8 mouse cellular contexts compared by ENCODE assay signal in the genomic region with DNA sequence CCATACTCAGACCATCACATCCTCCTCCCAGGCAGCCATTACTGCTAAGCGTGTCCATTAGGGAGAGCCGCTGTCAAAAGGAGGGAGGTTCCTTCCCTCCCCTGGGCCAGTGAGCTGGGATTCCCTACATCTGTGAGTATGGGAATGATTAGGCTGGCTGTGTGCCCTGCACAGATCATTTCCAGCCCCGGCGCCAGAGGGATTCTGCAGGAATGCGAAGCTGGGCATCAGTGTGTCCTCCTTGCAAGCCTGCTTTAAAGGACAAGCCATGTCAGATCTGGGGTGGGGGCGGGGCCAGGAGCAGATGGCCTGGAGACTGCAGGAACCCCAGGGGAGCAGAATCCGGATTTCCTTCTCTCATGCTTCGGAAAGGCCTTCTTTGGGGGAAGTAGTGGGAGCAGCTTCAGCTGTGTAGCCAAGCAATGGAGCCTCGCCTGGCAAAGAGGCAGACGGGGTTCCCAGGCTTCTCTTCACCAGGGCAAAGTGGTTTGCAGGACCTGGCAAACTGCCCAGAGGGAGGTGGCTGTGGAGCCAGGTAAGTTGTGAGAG. TPM values are rescaled to one million over a fixed set of nuclear protein-coding genes. Genes with fewer than 3 reads are reported as not detected.
DNase-seq lines count a peak whose midpoint lies in the region; ATAC-seq and TF ChIP-seq lines count a peak whose summit lies in the region.

No protein-coding gene starts in this region.

- no peak for TF ChIP-seq CTCF in Patski (IDR thresholded peaks at IDR 0.05)

- H3K4me1 ChIP-seq in limb, embryonic 10.5 days = peaks cover 16% of the 10 kb centered on the region

- no peaks in the 10 kb centered on the region for H3K79me2 ChIP-seq in myocyte (ENCODE audit: control insufficient read depth, insufficient read depth)

- H3K27me3 ChIP-seq in Patski = no peaks in the 10 kb centered on the region
- no peaks in the 10 kb centered on the region for H3K27me3 ChIP-seq in limb, embryonic 10.5 days (ENCODE audit: low read depth, poor library complexity, severe bottlenecking)
- H3K27me3 ChIP-seq in myocyte (ENCODE audit: control insufficient read depth, insufficient read depth, insufficient read length) = no peaks in the 10 kb centered on the region

- DNase-seq in Patski (ENCODE audit: low read depth, low spot score) = no peak
- peak; percentile 86 to 87 for DNase-seq in cerebellum, postnatal 10 days
- peak; percentile 81 for DNase-seq in gastrocnemius, postnatal 10 days
- DNase-seq in hindlimb bud, embryonic 11.5 days (ENCODE audit: extremely low spot score, low read depth, low spot score) = peak; percentile 35
- DNase-seq in limb, embryonic 10.5 days (ENCODE audit: low spot score) = peak; percentile 81
- DNase-seq in urinary bladder, postnatal 36 days (ENCODE audit: low spot score in 2 of 2) = peak; percentile 57

- no peak for TF ChIP-seq POLR2A in myocyte (IDR thresholded peaks at IDR 0.05; ENCODE audit: insufficient read length, low read depth)

- 15% methylated on average over 10 of the region's 10 CpGs for WGBS in limb, embryonic 10.5 days

- CTCF ChIA-PET in Patski (lab: Charles Lee) = interaction anchor here (0.7 to 1.7 kb wide), 3 partner anchors 11 to 19 kb away, joined by 4 read pairs; no protein-coding TSS in a partner anchor

- peak overlapping the region; percentile 40 for H3K4me3 ChIP-seq in limb, embryonic 10.5 days
- H3K4me3 ChIP-seq in myocyte = no peak overlapping the region

- no peaks in the 10 kb centered on the region for H3K36me3 ChIP-seq in limb, embryonic 10.5 days
- H3K36me3 ChIP-seq in myocyte (ENCODE audit: control insufficient read depth, insufficient read depth) = no peaks in the 10 kb centered on the region

- H3K4me2 ChIP-seq in myocyte (ENCODE audit: low read depth) = peak overlapping the region; percentile 63

- peak; percentile 55 for ATAC-seq in Patski
- ATAC-seq in megakaryocyte, adult 5-6 weeks (ENCODE audit: poor library complexity, severe bottlenecking) = no peak

- peak overlapping the region; percentile 86 for H3K27ac ChIP-seq in limb, embryonic 10.5 days

- no peak overlapping the region for H3ac ChIP-seq in myocyte (ENCODE audit: control insufficient read depth, insufficient read length)

- POLR2A ChIA-PET in Patski (lab: Charles Lee) = no interaction called here

- H3K9me3 ChIP-seq in limb, embryonic 10.5 days (replicated peaks) = 0 out of 2 replicates have a peak, but pooled peaks cover 2% of the 10 kb centered on the region

- in situ Hi-C loops in Patski (cut with MboI; ENCODE audit: low pct_unique_long_range_greater_than_20kb) = no loop called here

TF ChIP-seq in myocyte, 11 proteins besides CTCF, POLR2A, EP300 and RAD21:
- TF ChIP-seq SRF (IDR thresholded peaks at IDR 0.05; ENCODE audit: control insufficient read depth, insufficient read length, low read depth) (no peak), REST (IDR thresholded peaks at IDR 0.05; ENCODE audit: insufficient read depth, insufficient read length) (no peak), MAX (IDR thresholded peaks at IDR 0.05; ENCODE audit: low read depth) (no peak), USF1 (IDR thresholded peaks at IDR 0.05; ENCODE audit: low read depth) (no peak), TCF12 (IDR thresholded peaks at IDR 0.05; ENCODE audit: insufficient read depth, poor library complexity, severe bottlenecking) (no peak), POLR2AphosphoS2 (IDR thresholded peaks at IDR 0.05; ENCODE audit: insufficient read length, low read depth) (no peak), MYOD1 (IDR thresholded peaks at IDR 0.05; ENCODE audit: control insufficient read depth in 1 of 3, insufficient read length in 2 of 3, low read depth in 2 of 3) (no peak), CEBPB (IDR thresholded peaks at IDR 0.05; ENCODE audit: insufficient read depth, poor library complexity, severe bottlenecking) (no peak), E2F4 (IDR thresholded peaks at IDR 0.05; ENCODE audit: insufficient read depth) (no peak), TCF3 (IDR thresholded peaks at IDR 0.05; ENCODE audit: insufficient read length, low read depth) (no peak)

RNA-seq across cellular contexts. Expression of a gene that starts 45.3 kb away (rescaled TPM):
- polyA plus RNA-seq in Patski (2021) = 116 TPM
- total RNA-seq in gastrocnemius, postnatal 10 days (2021) = 10 to 100 TPM; 33.1 to 39.4 TPM
- 31.4 and 33.9 TPM in 2 replicates for polyA plus RNA-seq in limb, embryonic 10.5 days (2016; fragmentation: Nextera tagmentation; extraction: Ambion mirVana)
- polyA plus RNA-seq in myocyte (2012; fragmentation: generic; extraction: Trizol) = 23.2 TPM
- 22.4 TPM in 2 replicates for total RNA-seq in megakaryocyte, adult 5-6 weeks (2015)
- total RNA-seq in megakaryocyte, adult 5-6 weeks (2017) = 45.2 and 48.1 TPM in 2 replicates
